Mouse (Mus musculus) myocyte (in vitro differentiated cells): ENCODE data around the gene Ier3.

Experiments
- E2F4 ChIP-seq: IDR thresholded peaks from one replicate; pipeline ENCODE4 v1.6.1; 2011; ENCODE audit warnings: mild to moderate bottlenecking, control low read depth, moderate library complexity; ENCODE audit not compliant: insufficient read depth
- MAX ChIP-seq: IDR thresholded peaks from one replicate; pipeline ENCODE4 v1.6.1; 2011; ENCODE audit warnings: low read depth, mild to moderate bottlenecking, control low read depth

DNA sequence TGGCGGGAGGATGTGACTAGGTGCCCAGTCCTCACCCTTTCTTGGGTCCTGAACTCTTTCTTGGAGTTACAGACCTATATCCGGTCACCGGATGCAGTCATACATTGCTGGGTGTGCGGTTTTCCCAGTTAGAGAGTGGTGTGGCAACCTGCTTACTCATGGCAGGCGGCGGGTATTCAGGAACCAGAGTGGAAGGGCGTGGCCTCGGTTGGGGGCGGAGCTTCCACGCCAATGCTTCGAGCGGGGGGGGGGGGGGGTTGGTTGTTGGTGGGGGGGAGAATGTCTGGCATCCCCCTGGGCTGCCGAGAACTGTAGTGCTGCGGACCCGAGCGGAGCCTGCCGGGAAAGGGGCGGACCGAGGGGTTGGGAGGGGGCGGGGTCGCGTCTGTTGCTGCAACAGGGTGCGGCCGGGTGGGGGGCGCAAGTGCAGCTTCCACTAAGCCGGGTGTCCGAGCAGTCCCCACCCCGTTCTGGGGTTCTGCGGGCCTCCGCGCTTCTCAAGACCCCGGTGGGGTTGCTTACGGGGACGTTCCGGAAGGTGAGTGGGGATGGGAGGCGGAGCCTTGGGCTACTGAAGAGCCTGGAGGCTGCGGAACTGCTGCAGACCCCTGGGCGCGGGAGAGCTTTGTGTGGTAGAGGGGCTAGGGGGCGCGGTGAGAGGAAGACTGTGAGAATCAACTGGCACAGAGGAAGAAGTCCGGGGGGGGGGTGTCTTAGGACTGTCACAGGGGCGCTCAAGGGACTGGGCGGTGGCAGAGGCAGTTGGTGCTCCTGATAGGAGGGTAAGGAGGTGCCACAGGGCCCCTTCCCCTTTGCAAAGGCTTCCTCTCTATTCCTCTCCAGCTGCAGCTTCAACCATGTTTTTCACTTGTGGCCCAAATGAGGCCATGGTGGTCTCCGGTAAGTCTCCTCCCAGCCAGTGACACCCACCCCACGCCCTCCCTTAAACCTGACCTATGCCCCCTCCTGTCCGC is 1.8 kb downstream of the Ier3 start, which contains the start of gene Flot1:
- TF ChIP-seq MAX (no peak), E2F4 (no peak)
